Mouse (Mus musculus) monocyte, adult 2 months (primary cell): ENCODE data around the gene Mctp2.

Experiments
- DNase-seq, 2 experiments: peaks; one replicate each; pipeline ENCODE4 v3.0.0; 2022; ENCODE audit warnings: low spot score in 2 of 2, low read depth in 1 of 2

The Mctp2 gene

DNA sequence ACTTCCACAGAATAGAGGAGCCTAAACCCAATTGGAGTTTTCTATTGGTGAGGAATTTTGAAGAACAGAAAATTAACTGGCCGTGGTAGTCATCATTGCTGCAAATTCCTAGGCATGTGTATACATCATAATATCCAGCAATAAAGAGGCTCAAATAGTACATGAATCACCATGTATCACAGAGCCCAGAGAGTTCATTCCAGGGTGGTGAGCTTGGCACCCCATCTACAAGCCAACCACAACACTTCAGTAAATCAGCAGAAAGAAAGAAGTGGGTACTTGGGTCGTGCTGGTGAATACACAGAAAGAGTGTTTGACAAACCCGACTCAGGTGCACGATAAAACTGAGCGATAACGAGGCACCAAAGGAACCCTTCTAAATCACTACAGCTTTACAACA, 207.8 kb downstream of the Mctp2 start:
- DNase-seq = no peak

DNA sequence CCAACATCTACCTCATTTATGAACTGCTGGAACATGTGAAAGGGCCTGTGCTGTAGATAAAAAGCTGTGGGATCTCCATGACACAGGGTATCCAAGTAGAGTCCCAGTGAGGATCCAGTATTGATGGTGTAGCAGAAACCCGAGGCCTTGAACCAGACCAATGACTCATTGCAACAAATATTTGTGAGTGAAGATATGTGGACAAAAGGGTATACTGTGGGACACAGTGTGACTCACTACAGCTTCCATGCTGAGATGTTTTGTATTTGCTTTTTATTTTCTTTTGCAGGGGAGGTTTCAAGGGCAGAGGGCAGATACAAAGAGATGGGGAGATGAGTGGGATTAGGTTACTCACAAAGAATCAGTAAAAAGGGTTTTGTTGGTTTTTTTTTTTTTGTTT, 209.4 kb downstream of the Mctp2 start:
- no peak for DNase-seq

DNA sequence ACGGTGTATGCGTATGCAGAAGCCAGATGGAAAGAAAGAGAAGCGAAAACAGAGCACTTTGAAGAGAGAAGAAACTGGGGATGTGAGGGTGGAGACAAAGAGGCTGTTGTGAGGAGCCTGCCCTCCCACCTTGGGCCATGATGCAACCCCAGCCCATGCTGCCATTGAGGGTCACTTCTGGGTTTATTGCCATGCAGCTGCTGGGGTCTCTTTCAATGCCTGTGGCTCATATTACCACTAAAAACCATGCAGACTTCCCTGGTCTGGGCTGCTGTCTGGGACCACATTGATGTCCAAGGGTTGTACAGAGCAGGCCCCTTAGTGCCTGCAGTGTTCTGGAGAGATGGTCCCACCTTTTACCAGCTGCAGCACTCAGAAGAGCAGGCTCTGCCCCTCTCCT, 210.0 kb downstream of the Mctp2 start:
- no peak for DNase-seq

- no peak for DNase-seq
Measured at GRCm38 (mm10) chr7:72089463-72090175, 216.8 kb downstream of the Mctp2 start.

DNA sequence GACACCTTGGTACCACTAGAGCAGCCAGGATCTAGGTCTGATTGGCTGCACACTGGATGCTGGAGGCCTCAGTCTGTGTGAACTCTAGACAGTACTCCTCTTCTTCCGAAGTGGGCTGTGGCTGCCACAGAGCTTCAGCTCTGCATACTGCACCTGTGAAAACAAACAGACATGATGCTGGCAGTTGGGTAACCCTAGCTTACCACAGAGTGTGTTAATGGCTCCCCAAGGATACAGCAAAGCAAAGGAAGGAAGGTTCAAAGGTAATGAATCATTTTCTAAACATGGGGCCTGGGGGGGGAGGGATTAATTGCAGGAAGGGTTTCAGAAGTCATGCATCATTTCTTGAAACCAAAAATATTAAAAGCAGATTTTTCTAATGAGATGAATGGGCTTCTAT, 225.7 kb downstream of the Mctp2 start:
- DNase-seq = no peak

DNA sequence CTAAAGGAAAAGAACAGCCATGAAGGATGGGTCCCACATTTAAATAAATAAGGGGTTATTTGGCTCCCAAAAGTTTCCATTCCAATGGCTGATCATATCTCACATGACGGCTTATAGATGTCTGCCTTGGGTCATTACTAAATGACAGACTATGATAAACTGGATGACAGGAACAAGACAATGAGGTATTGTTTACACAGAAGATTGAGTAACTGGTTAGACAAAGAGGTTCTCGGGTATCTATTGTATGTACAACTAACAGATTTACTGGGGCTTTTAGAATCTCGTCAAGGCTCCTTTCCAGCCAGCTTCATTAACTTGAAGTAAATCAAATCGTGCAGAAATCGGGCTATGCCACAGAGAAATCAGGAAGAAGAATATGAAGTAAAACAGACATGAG, 227.5 kb downstream of the Mctp2 start:
- DNase-seq = no peak

DNA sequence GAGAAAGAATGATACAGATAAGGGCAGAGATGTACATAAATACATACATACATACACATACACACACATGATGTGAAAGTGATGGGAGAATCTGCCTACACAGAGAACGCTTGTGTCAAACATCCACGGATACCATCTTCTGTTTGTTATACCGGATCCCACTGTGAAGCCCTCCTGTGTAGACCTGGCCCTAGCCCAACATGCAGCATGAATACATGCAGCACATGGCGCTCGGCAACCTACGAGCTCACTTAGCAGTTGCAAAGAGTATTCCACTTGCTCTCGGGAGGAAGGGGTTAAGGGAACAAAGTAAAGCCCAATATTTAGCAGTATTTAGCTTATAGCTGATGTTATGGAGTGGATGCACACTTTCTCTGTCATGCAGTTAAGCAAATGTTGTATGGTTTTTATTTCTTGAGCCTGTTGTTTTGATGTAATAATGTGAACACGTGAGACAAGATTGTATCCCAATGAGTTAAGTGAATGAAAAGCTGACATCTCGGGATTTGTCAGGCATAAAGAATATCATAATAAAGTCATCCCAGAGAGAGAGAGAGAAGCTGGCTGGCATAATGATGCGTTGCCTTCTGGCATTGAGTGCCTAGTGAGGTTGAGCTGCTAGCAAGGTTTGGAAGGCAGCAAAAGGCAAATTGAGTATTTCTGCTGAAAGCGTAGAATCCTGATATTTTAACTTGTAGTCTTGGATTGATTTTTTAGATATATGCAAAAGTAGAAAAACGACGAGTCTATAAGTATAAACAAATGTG, 234.8 kb downstream of the Mctp2 start:
- no peak for DNase-seq

GRCm38 (mm10) chr7:72068454-72068853, 238.0 kb downstream of the Mctp2 start:
- no peak for DNase-seq

GRCm38 (mm10) chr7:72066352-72066751, 240.1 kb downstream of the Mctp2 start:
- DNase-seq = no peak

DNA sequence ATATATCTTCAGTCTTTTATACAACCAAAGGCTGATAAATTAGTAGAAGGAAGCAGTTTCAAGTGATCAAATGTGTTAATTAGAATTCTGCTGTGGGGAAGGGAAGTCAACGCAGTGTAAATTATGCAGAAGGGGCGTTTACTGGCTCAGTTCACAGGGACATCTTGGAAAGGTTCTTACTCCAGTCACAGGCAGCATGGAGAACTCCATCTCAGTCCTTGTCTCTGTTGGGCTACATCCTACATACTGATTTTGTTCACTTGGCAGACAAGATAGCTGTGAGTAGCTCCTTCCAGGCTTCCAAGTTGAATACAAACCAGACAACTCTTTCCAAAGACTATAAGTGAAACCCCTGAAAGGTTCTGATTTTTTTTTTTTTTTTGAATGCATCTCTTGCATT, 254.6 kb downstream of the Mctp2 start:
- DNase-seq = no peak

GRCm38 (mm10) chr7:72047588-72048585, 258.5 kb downstream of the Mctp2 start:
- DNase-seq = no peak
